Mouse (Mus musculus): ENCODE data around the gene Muc5ac. TPM values are rescaled to one million over a fixed set of nuclear protein-coding genes. Genes with fewer than 3 reads are reported as not detected.

The Muc5ac gene
- total RNA-seq, 2 experiments from 2014 or later: not detected

- no peak for ATAC-seq (replicated peaks; ENCODE audit: low FRiP score, poor library complexity, severe bottlenecking)
These were observed 34.9 kb downstream of the Muc5ac start for GRCm38 (mm10) chr7:141823699-141824098.

GRCm38 (mm10) chr7:141824398-141824797 is 35.6 kb downstream of the Muc5ac start:
- ATAC-seq (replicated peaks; ENCODE audit: low FRiP score, poor library complexity, severe bottlenecking): no peak

- no peak for ATAC-seq (replicated peaks; ENCODE audit: low FRiP score, poor library complexity, severe bottlenecking)
These were observed 47.2 kb downstream of the Muc5ac start for GRCm38 (mm10) chr7:141835941-141836340.

- ATAC-seq (replicated peaks; ENCODE audit: low FRiP score, poor library complexity, severe bottlenecking): no peak
These were observed 47.7 kb downstream of the Muc5ac start for GRCm38 (mm10) chr7:141836423-141836822.

- no peak for ATAC-seq (replicated peaks; ENCODE audit: low FRiP score, poor library complexity, severe bottlenecking)
These were observed 50.0 kb downstream of the Muc5ac start, which contains the start of gene Muc5b for GRCm38 (mm10) chr7:141838779-141839178. Muc5b (plus strand) TSS chr7:141839070.

GRCm38 (mm10) chr7:141840354-141840753 is 51.6 kb downstream of the Muc5ac start:
- ATAC-seq (replicated peaks; ENCODE audit: low FRiP score, poor library complexity, severe bottlenecking): no peak

GRCm38 (mm10) chr7:141861046-141861445 is 72.3 kb downstream of the Muc5ac start:
- ATAC-seq (replicated peaks; ENCODE audit: low FRiP score, poor library complexity, severe bottlenecking): no peak

Other genes starting within 250 kb of the Muc5ac start
- gene Chid1, start 249.1 kb upstream of the Muc5ac start, total RNA-seq (2015; ENCODE audit: low replicate concordance): 4.6 and 6.8 TPM in 2 replicates
- gene Chid1, start 249.1 kb upstream of the Muc5ac start, total RNA-seq (2017; ENCODE audit: low replicate concordance): 6.8 and 10.8 TPM in 2 replicates
- gene Ap2a2, start 226.8 kb upstream of the Muc5ac start, total RNA-seq (2015; ENCODE audit: low replicate concordance): 71.7 and 96.2 TPM in 2 replicates
- 108 and 150 TPM in 2 replicates for gene Ap2a2, start 226.8 kb upstream of the Muc5ac start, total RNA-seq (2017; ENCODE audit: low replicate concordance)
- gene Muc6, start 133.7 kb upstream of the Muc5ac start, total RNA-seq (2015; ENCODE audit: low replicate concordance): not detected in 2 replicates
- under 0.01 TPM in 1 of 2 replicates, not detected in the other for gene Muc6, start 133.7 kb upstream of the Muc5ac start, total RNA-seq (2017; ENCODE audit: low replicate concordance)
- gene Muc2, start 98.6 kb upstream of the Muc5ac start, total RNA-seq (2015; ENCODE audit: low replicate concordance): 9.4 and 93.1 TPM in 2 replicates
- gene Muc2, start 98.6 kb upstream of the Muc5ac start, total RNA-seq (2017; ENCODE audit: low replicate concordance): 2.0 TPM in 1 of 2 replicates, not detected in the other
- gene Muc5b, start 50.1 kb downstream of the Muc5ac start, total RNA-seq (2015; ENCODE audit: low replicate concordance): not detected in 2 replicates
- not detected in 2 replicates for gene Muc5b, start 50.1 kb downstream of the Muc5ac start, total RNA-seq (2017; ENCODE audit: low replicate concordance)
- 45.0 and 61.6 TPM in 2 replicates for gene Tollip, start 129.5 kb downstream of the Muc5ac start, total RNA-seq (2015; ENCODE audit: low replicate concordance)
- 42.1 and 45.2 TPM in 2 replicates for gene Tollip, start 129.5 kb downstream of the Muc5ac start, total RNA-seq (2017; ENCODE audit: low replicate concordance)
- gene Brsk2, start 160.8 kb downstream of the Muc5ac start, total RNA-seq (2015; ENCODE audit: low replicate concordance): not detected in 2 replicates
- gene Brsk2, start 160.8 kb downstream of the Muc5ac start, total RNA-seq (2017; ENCODE audit: low replicate concordance): 0.26 TPM in 1 of 2 replicates, not detected in the other

Data from erythroid progenitor cell, adult 5-6 weeks (primary cell).